Mouse (Mus musculus): Measurements from ENCODE around the gene Gpc5.

- TF ChIP-seq CTCF (IDR thresholded peaks at IDR 0.05; ENCODE audit: low read depth) (no peak), EP300 (IDR thresholded peaks at IDR 0.05; ENCODE audit: low read depth) (no peak)
Measured at GRCm38 (mm10) chr14:115081728-115082502, 10.1 kb upstream of the Gpc5 start.
